Mouse (Mus musculus): Measurements from ENCODE around the gene Basp1. TPM values are rescaled to one million over a fixed set of nuclear protein-coding genes. Genes with fewer than 3 reads are reported as not detected.

The Basp1 gene
- polyA plus RNA-seq, 1 experiment: 45.9 TPM

- H3K27me3 ChIP-seq (replicated peaks): no peaks in the 10 kb centered on the region
- TF ChIP-seq FLI1 (IDR thresholded peaks at IDR 0.05; ENCODE audit: low read length) (no peak), GATA1 (IDR thresholded peaks at IDR 0.05; ENCODE audit: borderline replicate concordance, low read length) (no peak)
- no peaks in the 10 kb centered on the region for H3K9me3 ChIP-seq
- H3K4me1 ChIP-seq: peaks cover 4% of the 10 kb centered on the region; the same call in 1 of the 2 replicates
- no peak overlapping the region for H3K4me3 ChIP-seq (replicated peaks)
- no peaks in the 10 kb centered on the region for H3K36me3 ChIP-seq (replicated peaks; ENCODE audit: low read length)
Observed at GRCm38 (mm10) chr15:25373486-25373885, 40.1 kb downstream of the Basp1 start.

DNA sequence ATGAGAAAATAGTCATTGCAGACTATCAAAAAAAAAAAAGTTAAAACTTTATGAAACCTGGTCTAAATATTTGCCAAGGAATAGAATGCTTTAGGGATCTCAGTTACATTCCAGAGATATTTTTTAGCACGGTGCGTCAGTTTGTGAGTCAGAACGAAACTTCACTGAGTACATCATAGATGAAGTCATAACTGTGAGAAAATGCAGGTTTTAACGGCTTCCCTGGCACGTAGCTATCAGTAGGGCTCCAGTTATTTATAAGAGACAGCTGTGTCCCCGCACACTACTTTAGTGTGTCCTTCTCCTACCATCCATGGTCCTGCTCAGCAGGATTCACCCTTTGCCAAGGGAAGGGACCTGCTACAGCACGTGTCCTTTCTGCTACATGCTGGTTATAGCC, 44.0 kb downstream of the Basp1 start:
- peaks cover 10% of the 10 kb centered on the region for H3K9me3 ChIP-seq
- peaks cover 10% of the 10 kb centered on the region for H3K27me3 ChIP-seq (replicated peaks)
- peaks cover 5% of the 10 kb centered on the region for H3K36me3 ChIP-seq (replicated peaks; ENCODE audit: low read length)
- peaks cover 7% of the 10 kb centered on the region for H3K4me1 ChIP-seq
- TF ChIP-seq FLI1 (IDR thresholded peaks at IDR 0.05; ENCODE audit: low read length) (no peak), GATA1 (IDR thresholded peaks at IDR 0.05; ENCODE audit: borderline replicate concordance, low read length) (no peak)
- H3K4me3 ChIP-seq (replicated peaks): no peak overlapping the region

DNA sequence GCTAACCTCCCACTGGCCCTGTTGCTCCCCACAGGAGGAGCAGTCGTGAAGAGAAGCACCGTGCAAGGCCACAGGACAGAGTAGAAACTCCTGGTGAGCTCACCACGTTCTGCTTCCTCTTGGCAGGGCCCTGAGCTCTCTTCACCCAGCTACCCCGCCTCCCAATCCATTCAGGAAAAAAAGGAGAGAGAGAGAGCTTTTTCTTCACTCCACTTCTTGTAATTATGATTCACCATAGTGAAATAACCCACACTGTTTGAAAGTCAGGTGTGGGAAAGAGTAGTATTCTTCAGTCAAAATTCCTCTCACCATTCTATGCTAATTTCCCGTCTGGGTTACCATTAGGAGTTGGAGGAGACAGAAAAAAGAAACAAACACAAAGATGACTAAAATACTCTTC, 48.1 kb downstream of the Basp1 start:
- peaks cover 7% of the 10 kb centered on the region for H3K4me1 ChIP-seq
- H3K36me3 ChIP-seq (replicated peaks; ENCODE audit: low read length): peaks cover 6% of the 10 kb centered on the region
- H3K4me3 ChIP-seq (replicated peaks): no peak overlapping the region
- peaks cover 11% of the 10 kb centered on the region for H3K9me3 ChIP-seq
- TF ChIP-seq GATA1 (IDR thresholded peaks at IDR 0.05; ENCODE audit: borderline replicate concordance, low read length): no peak
- no peak for TF ChIP-seq FLI1 (IDR thresholded peaks at IDR 0.05; ENCODE audit: low read length)
- peaks cover 14% of the 10 kb centered on the region for H3K27me3 ChIP-seq (replicated peaks)

GRCm38 (mm10) chr15:25364819-25365463, 48.6 kb downstream of the Basp1 start:
- Histone ChIP-seq H3K36me3 (replicated peaks; ENCODE audit: low read length) (peaks cover 6% of the 10 kb centered on the region), H3K4me1 (peaks cover 3% of the 10 kb centered on the region; the same call in 1 of the 2 replicates), H3K4me3 (replicated peaks) (peak overlapping the region; percentile 83), H3K9me3 (peaks cover 11% of the 10 kb centered on the region), H3K27me3 (replicated peaks) (peaks cover 14% of the 10 kb centered on the region)
- TF ChIP-seq FLI1 (IDR thresholded peaks at IDR 0.05; ENCODE audit: low read length) (no peak), GATA1 (IDR thresholded peaks at IDR 0.05; ENCODE audit: borderline replicate concordance, low read length) (no peak)

DNA sequence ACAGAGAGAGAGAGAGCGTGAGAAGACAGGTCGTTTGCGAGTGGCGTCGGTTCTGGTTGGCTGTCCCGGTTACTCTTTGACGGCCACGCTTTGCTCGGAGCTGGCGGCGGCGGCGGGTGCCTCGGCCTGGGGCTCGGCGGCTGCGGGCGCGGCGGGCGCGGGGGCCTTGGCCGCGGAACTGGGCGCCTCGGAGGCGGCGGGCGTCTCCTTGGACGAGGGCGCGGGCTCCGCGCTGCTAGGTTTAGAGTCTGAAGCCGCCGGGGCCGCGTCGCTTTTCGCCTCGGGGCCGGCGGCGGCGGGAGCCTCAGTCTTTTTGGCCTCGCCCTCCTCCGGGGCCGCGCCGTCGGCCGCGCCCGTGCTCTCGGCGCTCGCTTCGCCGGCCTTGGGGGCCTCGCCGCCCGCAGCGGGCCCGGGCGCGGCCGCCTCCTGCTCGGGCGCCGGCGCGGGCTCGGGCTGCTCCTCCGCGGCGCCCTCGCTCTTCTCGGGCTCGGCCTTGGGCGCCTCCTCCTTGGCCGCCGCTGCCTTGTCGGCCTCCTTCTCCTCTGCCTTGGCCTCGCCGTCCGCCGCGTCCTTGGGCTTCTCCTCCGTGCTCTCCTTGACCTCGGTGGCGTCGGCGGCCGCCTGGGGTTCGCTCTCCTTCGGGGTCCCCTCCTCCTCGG, 49.3 kb downstream of the Basp1 start:
- no peak for TF ChIP-seq FLI1 (IDR thresholded peaks at IDR 0.05; ENCODE audit: low read length)
- TF ChIP-seq GATA1 (IDR thresholded peaks at IDR 0.05; ENCODE audit: borderline replicate concordance, low read length): no peak
- Histone ChIP-seq H3K27me3 (replicated peaks) (peaks cover 14% of the 10 kb centered on the region), H3K9me3 (peaks cover 11% of the 10 kb centered on the region), H3K4me1 (peaks cover 3% of the 10 kb centered on the region; the same call in 1 of the 2 replicates), H3K4me3 (replicated peaks) (peak overlapping the region; percentile 83), H3K36me3 (replicated peaks; ENCODE audit: low read length) (peaks cover 6% of the 10 kb centered on the region)

DNA sequence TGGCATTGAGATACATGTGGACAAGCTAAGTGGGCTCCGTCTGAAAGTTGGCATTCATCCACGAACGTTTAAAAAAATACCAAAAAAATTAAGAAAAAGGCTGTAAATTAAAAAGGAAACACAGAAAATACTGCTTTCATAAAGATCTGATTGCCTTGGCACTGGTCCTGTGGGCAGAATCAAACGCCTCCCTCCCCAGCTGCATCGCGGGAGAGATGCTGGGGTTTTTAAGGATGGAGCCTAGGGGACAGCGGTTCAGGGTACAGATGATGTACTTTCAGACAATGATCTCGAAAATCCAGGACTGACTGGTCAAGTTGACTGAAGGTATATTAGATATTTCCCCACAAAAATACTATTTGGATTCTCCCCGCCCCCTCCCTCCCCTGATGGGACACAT, 49.9 kb downstream of the Basp1 start:
- Histone ChIP-seq H3K27me3 (replicated peaks) (peaks cover 14% of the 10 kb centered on the region), H3K4me1 (peaks cover 3% of the 10 kb centered on the region; the same call in 1 of the 2 replicates), H3K9me3 (peaks cover 11% of the 10 kb centered on the region), H3K4me3 (replicated peaks) (no peak overlapping the region), H3K36me3 (replicated peaks; ENCODE audit: low read length) (peaks cover 6% of the 10 kb centered on the region)
- TF ChIP-seq FLI1 (IDR thresholded peaks at IDR 0.05; ENCODE audit: low read length): no peak
- TF ChIP-seq GATA1 (IDR thresholded peaks at IDR 0.05; ENCODE audit: borderline replicate concordance, low read length): no peak

DNA sequence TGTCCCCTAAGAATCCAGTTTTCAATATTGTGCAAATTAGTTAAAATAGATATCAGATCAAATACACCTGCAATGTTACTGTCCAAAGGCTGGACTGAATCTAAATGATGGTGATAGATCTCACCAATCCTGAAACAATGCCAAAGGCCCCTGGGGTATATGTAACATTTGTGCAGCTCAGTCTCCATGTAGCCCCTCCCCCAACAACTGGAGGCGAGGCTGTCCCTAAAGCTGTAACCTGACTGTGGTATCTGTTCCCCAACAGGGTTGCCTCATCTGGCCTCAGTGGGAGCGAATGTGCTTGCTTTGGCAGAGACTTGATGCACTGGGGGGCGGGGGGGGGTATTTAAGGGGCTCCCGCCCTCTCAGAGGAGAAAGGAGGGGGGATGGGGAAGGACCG, 52.7 kb downstream of the Basp1 start:
- TF ChIP-seq FLI1 (IDR thresholded peaks at IDR 0.05; ENCODE audit: low read length) (no peak), GATA1 (IDR thresholded peaks at IDR 0.05; ENCODE audit: borderline replicate concordance, low read length) (no peak)
- H3K36me3 ChIP-seq (replicated peaks; ENCODE audit: low read length): peaks cover 6% of the 10 kb centered on the region
- H3K4me3 ChIP-seq (replicated peaks): no peak overlapping the region
- H3K27me3 ChIP-seq (replicated peaks): peaks cover 11% of the 10 kb centered on the region
- peaks cover 11% of the 10 kb centered on the region for H3K9me3 ChIP-seq
- H3K4me1 ChIP-seq: peaks cover 4% of the 10 kb centered on the region; the same call in 1 of the 2 replicates

- Histone ChIP-seq H3K27me3 (replicated peaks) (peaks cover 3% of the 10 kb centered on the region), H3K36me3 (replicated peaks; ENCODE audit: low read length) (no peaks in the 10 kb centered on the region), H3K4me1 (peaks cover 22% of the 10 kb centered on the region), H3K9me3 (no peaks in the 10 kb centered on the region), H3K4me3 (replicated peaks) (no peak overlapping the region)
- no peak for TF ChIP-seq GATA1 (IDR thresholded peaks at IDR 0.05; ENCODE audit: borderline replicate concordance, low read length)
- no peak for TF ChIP-seq FLI1 (IDR thresholded peaks at IDR 0.05; ENCODE audit: low read length)
Observed at GRCm38 (mm10) chr15:25358680-25359097, 54.9 kb downstream of the Basp1 start.

DNA sequence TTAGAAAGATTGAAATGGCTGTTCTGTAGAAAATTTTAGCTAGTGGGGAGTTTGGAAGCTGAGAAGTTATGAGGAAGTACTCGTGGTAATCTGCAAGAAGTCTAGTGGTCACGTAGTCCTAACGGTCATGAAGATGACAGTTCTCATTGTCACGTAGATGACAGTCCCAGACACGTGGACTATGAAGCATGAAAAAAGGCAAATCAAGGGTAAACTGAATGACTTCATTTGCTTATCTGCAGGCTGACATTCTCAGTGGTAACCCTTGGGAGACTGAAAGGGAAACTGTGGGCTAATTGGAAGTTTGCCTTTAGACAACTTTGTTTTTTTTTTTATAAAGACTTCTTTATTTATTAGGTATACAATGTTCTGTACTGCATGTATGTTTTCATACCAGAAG, 58.2 kb downstream of the Basp1 start:
- H3K9me3 ChIP-seq: no peaks in the 10 kb centered on the region
- H3K4me3 ChIP-seq (replicated peaks): no peak overlapping the region
- TF ChIP-seq FLI1 (IDR thresholded peaks at IDR 0.05; ENCODE audit: low read length) (no peak), GATA1 (IDR thresholded peaks at IDR 0.05; ENCODE audit: borderline replicate concordance, low read length) (no peak)
- H3K27me3 ChIP-seq (replicated peaks): no peaks in the 10 kb centered on the region
- no peaks in the 10 kb centered on the region for H3K36me3 ChIP-seq (replicated peaks; ENCODE audit: low read length)
- H3K4me1 ChIP-seq: peaks cover 35% of the 10 kb centered on the region

GRCm38 (mm10) chr15:25354738-25355137, 58.8 kb downstream of the Basp1 start:
- H3K4me1 ChIP-seq: peaks cover 35% of the 10 kb centered on the region
- no peaks in the 10 kb centered on the region for H3K36me3 ChIP-seq (replicated peaks; ENCODE audit: low read length)
- peak overlapping the region; percentile 33 for H3K4me3 ChIP-seq (replicated peaks)
- H3K27me3 ChIP-seq (replicated peaks): no peaks in the 10 kb centered on the region
- TF ChIP-seq GATA1 (IDR thresholded peaks at IDR 0.05; ENCODE audit: borderline replicate concordance, low read length): no peak
- TF ChIP-seq FLI1 (IDR thresholded peaks at IDR 0.05; ENCODE audit: low read length): no peak
- no peaks in the 10 kb centered on the region for H3K9me3 ChIP-seq
